Mouse (Mus musculus) brain, embryonic 14.5 days (tissue): ENCODE results near the gene Zdhhc1. TPM values are rescaled to one million over a fixed set of nuclear protein-coding genes. Genes with fewer than 3 reads are reported as not detected.

Experiments
- DNase-seq: peaks from one replicate; pipeline ENCODE4 v3.0.0-alpha.2; 2011; ENCODE audit warnings: low read depth
- CTCF ChIP-seq: fragments of 200-500 bp; IDR thresholded peaks from 2 replicates; pipeline ENCODE4 v1.5.1; 2012; ENCODE audit warnings: inconsistent platforms, mild to moderate bottlenecking, moderate library complexity, borderline replicate concordance; ENCODE audit not compliant: insufficient read depth, insufficient read length; ENCODE audit errors: extremely low read depth
- POLR2A ChIP-seq: fragments of 200-500 bp; IDR thresholded peaks from 2 replicates; pipeline ENCODE4 v1.6.1; 2012; ENCODE audit warnings: mild to moderate bottlenecking, inconsistent platforms, borderline replicate concordance; ENCODE audit not compliant: poor library complexity, insufficient read depth, insufficient read length, severe bottlenecking; ENCODE audit errors: extremely low read depth
- polyA plus RNA-seq: library from polyadenylated mRNA; depleted of rRNA; stranded (reverse); fragments of >200 nt; gene quantifications from 2 replicates; pipeline ENCODE4 v1.2.3, GENCODE M21; 2012

Gene Zdhhc1
- polyA plus RNA-seq, 1 experiment, result 46.2 TPM

DNA sequence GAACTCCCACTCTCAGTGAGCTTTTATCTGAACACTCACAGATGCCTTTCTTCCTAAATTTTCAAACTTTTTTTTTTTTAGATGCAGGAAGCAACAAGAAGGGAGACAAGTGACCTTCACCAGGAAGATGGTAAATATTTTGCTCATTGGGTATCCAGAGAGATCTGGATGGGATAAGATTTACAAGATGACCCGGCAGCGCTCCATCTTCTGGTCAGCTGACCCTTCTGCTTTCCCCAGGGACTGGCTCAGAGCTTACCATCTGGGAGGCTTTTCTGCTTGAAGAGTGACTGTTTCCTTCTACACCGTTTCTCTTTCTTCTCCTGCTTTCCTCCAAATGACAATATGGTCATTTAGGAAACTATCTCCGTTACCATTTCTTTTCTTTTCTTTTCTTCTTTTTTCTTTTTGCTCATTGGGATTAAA is 50.6 kb downstream of the Zdhhc1 start:
- TF ChIP-seq CTCF (no peak), POLR2A (no peak)
- peak; percentile 83 for DNase-seq

DNA sequence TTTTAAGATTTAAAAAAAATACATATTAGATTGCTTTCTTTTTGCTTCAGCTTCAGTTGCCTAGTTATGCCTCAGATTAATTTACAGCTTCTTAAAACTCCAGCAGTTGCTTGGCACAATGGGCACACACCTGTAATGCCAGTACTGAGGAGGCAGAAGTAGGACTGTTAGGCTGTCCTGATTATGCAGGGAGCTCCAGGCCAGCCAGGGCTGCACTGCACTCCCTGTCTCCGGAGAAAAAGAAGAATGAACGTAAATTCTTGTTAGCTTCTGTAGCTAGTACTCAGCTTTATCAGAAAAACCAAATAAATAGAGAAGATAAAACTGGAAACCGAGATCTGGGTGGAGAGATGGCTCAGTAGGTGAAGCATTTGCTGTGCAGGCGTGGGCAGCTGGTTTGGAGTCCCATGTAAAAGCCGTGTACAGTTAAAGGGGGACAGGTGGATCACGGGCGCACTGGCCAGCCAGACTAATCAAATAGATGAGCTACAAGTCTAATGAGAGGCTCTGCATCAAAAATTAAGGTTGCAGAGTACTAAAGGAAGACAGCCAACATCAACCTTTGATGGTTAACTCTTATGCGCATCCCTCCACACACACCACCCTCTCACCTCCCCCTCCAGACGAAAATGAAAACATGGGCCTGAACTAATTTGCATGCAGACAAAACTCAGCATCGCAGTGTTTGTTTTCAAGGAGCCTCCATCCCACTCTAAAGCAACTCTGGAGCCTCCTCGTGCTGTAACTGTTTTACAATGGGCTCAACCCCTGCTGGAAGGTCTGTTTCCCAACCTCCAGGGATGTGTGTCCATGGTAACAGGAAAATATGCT is 51.2 kb downstream of the Zdhhc1 start:
- TF ChIP-seq CTCF (no peak), POLR2A (no peak)
- DNase-seq, result peak; percentile 88

DNA sequence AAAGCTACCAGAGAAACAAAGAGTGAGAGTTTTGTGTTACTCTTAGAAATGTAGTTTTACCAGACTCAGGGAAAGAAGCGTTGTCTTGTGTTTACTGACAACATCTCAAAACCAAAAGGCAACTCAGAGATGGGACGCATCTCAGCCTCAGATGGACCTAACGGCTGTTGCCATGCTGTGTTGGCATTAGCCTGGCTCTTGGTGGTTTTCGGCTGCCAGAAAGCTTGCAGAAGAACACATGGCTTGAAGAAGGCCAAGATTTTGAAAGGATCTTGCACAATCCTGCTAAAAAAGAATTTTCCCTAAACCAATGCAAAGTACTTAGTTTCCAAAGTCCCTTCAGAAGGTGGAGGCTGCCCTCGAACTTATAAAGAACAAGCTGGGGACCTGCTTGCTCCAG is 54.0 kb downstream of the Zdhhc1 start:
- TF ChIP-seq CTCF, result no peak
- no peak for DNase-seq

DNA sequence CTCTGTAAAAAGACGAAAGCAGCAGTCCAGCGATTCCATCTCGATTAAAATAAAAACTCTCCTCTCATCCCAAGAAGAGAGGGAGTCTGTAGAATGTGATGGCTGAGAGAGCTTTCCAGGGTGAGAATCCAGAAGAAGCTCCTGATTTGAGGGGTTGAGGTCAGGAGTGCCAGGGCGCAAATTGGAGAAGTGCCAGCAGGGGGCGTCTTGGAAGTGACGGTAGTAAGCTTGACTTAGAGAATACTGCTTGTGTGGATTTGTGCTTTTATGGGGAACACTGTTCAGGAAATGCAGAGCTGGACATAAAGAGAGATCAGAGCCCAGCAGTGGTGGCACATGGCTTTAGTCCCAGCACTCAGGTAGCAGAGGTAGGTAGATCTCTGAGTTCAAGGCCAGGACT is 55.3 kb downstream of the Zdhhc1 start:
- peak; percentile 62 for DNase-seq
- TF ChIP-seq POLR2A (no peak), CTCF (peak; percentile 69)

DNA sequence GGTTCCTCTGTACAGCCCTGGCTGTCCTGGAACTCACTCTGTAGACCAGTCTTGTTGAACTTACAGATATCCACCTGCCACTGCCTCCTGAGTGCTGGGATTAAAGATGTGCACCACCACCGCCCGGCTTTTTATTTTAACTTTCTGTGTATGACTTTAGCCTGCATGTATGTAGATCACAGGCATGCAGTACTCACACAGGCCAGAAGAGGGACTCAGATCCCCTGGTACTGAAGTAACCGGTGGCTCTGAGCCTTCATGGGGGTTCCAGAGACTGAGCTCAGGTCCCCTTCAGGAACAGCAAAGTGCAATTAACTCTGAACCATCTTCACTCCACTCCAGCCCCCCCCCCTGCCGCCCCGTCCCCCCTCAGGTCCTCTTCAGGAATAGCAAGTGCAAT is 57.8 kb downstream of the Zdhhc1 start:
- TF ChIP-seq CTCF (peak; percentile 52; the same call in 1 of the 2 replicates), POLR2A (no peak)
- no peak for DNase-seq

DNA sequence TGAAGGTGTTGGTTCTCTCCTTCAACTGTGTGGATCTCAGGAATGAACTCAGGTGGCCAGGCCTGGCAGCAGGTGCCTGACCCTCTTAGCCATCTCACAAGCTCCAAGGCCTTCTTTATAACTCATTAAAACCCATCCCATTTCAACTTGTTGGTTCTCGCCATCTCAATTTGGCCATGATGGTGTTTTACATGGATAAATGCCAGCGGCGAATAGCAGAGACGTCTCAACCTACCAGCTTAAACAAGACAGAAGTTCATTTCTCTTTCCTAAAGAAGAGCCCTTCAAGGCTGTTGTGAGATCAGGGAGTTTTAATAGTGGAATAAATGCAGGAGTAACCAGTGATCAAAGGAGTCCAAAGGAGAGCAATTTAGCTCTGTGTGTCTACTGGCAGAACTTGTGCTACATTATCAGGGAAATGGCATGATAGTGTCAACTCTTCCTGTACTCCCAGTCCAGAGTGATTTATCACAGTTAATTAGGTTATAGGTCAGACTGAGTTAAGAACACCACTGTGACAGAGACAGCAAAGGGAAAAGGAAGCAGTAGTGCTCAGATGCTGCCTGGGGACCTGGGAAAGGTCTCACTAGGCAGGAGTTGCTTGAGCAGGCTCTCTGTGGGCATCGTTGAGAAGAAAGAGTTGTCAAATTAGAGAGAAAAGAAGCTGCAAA is 59.5 kb downstream of the Zdhhc1 start:
- no peak for TF ChIP-seq POLR2A
- no peak for TF ChIP-seq CTCF
- no peak for DNase-seq

DNA sequence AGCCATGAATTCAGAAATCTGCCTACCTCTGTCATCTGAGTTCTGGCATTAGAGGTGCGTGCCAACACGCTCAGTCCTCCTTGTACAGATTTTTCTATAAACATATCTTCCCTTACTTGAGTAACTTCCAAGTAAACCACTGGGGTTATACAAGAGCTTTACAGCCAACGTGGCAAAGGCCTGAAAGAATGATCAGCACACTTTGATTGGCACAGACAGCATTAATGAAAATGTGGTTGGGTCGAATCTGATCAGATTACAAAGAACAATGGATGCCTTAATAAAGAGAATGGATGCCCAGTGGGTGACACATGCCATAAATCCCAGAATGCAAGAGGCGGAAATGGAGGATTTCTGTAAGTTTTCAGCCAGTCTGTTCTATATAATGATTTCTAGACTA is 60.5 kb downstream of the Zdhhc1 start:
- TF ChIP-seq POLR2A, result no peak
- TF ChIP-seq CTCF, result no peak
- no peak for DNase-seq

DNA sequence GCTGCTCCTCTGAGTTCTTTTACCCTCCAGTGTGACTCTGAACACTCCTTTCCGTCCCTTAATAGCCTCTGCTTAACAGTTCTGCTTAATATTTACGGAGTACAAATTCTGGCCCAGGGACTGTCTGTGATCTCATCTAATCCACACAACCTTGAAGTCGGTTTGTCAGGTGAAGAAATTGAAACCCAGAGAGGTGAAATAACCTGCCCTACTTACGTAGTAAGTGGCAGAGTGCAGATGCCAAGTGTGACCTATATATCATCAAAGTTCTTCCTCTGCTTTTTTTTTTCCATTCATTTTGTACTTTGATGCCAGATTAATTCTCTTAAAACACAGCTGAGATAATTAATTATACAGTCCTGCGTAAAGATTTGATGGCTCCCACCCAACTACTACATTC is 62.6 kb downstream of the Zdhhc1 start:
- DNase-seq, result no peak
- no peak for TF ChIP-seq CTCF

DNA sequence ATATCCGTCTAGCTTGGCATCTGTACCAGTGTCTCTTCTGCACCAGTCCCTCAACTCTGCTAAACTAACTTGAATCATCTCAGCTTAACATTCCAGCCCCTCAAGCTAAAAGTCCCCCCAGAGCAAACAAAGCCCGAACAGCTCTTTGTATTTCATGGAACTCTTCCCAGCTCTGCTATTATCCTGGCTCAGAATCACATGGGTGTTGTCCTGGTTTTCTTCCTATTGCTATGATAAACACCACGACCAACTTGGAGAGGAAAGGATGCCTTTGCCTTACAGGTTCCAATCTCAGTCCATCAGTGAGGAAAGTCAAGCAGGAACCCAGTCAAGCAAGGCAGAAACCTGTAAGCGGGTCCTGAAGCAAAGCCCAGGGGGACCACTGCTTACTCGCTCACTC is 63.2 kb downstream of the Zdhhc1 start:
- TF ChIP-seq POLR2A (no peak), CTCF (no peak)
- DNase-seq, result peak; percentile 68

DNA sequence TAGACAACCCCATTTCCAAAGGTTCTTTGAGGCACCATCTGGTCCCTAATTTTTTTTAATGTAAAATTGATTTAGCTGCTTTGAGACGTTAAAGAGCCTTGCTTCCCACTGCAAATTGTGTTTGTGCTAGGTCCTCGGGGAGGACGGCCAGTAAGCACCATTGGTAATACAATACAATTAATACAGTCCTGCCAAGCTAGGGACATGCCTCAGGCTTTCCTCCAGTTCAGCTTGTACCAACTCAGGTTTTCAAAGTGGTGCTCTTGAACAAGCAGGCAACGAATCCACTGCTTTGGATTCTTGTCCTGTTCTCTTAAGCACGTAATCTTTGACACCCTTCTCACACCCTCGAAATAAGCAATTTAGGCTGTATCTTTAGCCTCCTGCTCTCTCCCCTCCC is 63.7 kb downstream of the Zdhhc1 start:
- TF ChIP-seq POLR2A (no peak), CTCF (no peak)
- DNase-seq, result peak; percentile 61

DNA sequence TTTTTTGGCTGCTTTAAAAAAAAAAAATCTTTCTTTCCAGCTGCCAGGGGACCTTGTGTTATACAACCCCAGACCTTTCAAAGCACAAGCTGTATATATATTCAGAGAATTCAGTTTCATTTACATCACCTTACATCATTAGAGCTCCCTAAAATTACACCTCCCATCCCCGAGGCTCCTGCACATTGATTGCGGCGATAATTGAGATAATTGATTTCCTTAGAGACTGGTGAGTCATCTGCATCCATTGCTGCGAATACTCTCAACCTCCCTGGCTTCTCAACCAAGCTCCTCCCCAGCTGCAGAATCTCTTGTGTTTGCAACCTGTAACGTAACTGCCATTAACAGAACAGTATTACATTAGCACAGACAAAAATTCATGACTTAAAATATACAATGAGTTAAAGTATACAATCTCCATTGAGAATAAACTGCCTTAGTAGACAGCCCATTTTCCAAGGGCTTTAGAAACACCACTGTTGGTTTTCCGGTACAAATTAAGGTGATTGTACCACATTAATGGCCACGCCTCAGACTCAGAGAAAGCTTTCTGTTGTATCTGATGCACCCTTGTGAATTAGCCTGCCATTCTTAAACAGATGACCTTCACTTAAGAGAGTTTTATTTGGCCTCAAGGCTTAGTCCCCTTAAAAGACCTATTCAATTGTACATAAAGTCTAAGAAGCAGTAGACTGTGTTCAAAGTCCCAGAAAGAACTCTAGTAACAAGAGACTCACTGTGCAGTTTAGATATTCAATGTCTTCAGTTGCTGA is 64.8 kb downstream of the Zdhhc1 start:
- peak; percentile 62 for DNase-seq
- TF ChIP-seq CTCF (no peak), POLR2A (no peak)
